Mouse (Mus musculus): ENCODE data around the gene Jmjd1c.

Gene Jmjd1c

DNA sequence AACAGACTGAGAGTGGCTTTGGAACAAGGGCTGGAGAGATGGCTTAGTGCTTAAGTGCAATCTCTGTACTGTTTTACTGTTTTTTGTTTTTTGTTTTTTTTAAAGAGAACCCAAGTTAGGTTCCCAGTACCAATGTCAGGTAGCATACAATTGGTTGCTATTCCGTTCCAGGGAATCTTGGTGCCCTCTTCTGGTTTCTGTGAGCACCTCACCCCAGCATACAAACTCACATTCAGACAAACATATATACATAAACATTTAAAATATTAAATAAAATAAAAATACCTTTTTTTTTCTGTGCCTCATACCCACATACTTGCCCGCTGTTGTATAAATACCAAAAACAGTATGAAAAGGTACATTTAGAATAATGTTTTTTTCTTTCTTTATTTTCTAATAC lies 38.4 kb downstream of the Jmjd1c start:
- DNase-seq = no peak

GRCm38 (mm10) chr10:67137437-67137836 lies 41.5 kb downstream of the Jmjd1c start:
- DNase-seq = no peak

DNA sequence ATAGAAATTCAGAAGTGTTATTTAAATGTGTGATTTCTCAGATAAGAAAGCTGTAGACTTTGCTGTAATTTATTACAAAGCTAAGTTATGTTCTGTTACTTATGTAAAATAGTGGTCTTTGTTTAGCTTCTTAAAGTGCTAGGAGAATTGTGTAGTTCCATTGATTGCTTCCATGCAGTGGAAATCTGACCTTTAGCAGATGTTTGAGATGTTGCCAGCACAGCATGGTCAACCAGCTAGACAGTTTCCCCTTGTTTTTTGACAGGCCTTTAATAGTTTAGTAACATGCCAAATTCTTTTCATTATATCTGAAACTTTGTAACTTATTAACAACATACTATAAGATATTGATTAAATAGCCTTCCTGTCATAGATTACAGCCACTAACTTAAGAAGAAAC lies 47.7 kb downstream of the Jmjd1c start:
- DNase-seq = no peak

GRCm38 (mm10) chr10:67144269-67144668 lies 48.3 kb downstream of the Jmjd1c start:
- no peak for DNase-seq

GRCm38 (mm10) chr10:67145623-67146022 lies 49.7 kb downstream of the Jmjd1c start:
- no peak for DNase-seq

GRCm38 (mm10) chr10:67151766-67152165 lies 55.8 kb downstream of the Jmjd1c start:
- DNase-seq = no peak

DNA sequence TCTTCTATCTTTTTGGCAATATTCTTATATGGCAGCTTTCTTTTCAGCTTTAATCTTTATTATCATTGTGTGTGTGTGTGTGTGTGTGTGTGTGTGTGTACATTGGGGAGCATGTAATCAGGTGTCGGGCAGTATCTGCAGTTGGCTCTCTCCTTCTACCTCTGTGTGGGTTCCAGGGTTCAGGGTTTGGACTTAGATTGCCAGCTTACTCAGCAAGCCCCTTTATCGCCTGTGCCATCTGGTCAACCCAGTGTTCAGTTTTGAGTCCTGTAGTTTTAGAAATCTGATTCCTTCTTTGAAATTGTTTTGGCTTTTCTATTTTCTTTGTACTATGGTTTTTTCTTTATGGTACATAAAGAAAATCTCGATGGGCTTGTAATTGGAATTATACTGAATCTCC lies 58.7 kb downstream of the Jmjd1c start:
- DNase-seq = no peak

- no peak for DNase-seq
Measured at GRCm38 (mm10) chr10:67174049-67174448, 78.1 kb downstream of the Jmjd1c start.

DNA sequence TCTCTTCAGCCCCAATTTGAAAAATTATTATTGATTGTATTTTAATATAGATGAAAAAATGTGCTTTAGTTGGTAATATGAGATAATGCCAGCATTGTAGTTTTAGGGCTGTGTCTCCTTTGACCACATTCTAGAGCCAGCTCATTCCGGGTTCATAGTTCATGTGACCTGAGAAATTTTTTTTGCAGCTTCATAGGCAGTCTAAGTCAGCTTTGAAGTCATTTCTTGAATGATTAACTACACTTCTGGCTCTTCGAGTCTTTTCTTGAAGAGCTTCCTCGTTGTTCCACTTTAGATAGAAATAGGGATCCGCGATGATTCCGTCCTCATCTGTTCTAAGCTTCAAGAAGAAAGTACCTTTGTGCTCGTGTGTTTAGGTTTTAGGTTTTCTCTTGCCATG lies 80.1 kb downstream of the Jmjd1c start:
- no peak for DNase-seq

DNA sequence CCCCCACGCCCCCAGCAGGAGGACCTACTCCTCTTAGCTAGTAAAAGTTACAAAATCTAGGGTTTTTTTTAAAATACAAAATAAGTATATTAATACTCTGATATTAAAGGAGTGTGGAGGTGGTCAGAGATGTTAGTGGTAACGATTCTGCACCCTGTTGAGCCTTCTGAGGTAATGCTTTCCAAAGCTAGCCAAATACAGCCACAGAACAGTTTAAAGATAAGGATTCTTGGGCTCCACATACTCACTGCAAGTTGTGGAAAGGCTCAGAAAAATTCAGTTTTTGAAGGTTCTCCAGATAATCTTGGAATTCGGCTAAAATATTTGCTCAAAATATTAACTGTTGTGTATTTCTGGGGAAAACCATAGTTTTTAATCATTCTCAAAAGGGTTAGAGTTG lies 81.0 kb downstream of the Jmjd1c start:
- no peak for DNase-seq

DNA sequence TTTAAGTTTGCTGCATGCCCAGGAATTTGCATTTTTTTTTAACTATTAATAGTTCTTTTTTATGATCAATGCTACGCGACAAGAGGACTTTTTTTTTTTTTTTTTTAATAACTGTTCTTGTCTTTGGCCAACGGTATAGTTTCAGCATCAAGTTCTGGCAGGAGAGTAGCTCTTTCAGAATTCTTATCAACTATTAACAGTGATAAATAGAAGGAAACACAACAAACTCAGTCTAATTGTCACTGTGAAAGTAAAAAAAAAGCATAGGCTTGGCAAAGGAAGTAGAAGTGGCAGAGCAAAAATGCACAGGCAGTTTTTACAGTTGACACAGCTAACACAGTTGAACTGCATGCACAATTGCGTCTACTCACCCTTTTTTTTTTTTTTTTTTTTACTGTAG lies 81.5 kb downstream of the Jmjd1c start:
- DNase-seq = no peak

- no peak for DNase-seq
Measured at GRCm38 (mm10) chr10:67180021-67180420, 84.1 kb downstream of the Jmjd1c start.

DNA sequence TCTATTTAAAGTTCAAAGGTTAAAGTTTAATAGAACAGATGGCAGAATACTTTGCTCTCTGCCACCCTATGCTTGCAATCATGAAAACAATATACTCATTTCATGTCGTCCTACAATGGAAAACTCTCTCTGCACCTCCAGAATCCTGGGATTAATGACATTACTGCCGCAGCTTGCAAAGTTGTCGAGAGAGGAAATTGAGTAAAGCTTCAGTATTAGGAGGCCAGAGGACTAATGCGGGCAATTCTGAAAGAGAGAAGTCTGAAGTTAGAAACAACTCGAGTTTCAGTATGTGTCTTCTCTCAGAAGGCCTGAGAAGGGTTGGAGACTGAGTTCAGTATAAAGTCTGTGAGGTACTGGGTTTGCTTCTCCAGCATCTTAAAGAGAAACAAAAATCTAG lies 84.9 kb downstream of the Jmjd1c start:
- DNase-seq = no peak

- DNase-seq = no peak
Measured at GRCm38 (mm10) chr10:67182651-67183050, 86.7 kb downstream of the Jmjd1c start.

DNA sequence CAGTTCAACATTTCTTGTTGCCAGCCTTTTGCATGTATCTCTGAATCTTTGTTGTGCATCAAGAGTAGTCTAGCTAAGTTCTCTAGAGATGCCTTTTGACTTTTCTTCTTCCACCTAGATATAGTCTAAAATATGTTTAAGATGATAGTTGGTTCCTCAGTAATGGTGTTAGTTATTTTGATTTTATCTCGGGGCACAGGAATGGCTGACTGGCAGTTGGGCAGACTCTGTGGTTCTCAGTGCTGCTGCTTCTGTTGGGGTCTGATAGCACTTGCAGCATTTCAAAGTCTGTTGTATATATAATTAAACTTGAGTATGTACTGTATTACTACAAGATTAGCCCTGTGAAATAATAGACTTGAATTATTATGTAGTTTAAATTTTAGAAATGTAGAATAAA lies 87.2 kb downstream of the Jmjd1c start:
- DNase-seq = no peak

DNA sequence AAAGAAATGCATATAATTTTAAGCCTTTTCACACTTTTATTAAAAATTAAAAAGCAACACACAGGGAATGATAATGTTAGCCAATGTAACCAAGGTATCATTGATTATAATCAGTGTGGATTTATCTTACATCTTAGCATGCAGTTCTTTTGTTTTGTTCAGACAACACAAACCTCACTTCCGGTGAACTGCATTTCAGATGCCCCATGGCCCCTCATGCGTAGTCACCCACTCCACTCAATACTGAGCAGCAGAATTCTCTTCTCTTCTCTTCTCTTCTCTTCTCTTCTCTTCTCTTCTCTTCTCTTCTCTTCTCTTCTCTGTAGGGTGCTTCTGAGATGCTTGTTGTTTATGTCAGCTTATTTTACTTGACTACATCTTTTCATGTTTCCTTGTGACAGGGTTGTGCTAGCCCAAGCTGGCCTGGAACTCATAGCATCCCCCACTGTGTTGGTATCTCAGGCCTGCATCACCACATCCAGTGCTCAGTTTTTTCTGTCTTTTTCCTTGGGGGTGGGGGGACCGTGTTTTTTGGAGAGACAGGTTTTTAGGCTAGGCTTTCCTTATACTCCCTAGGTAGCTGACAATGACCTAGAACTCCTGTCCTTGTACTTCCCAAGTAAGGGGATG lies 88.6 kb downstream of the Jmjd1c start:
- no peak for DNase-seq

- peak; percentile 67 to 81 for DNase-seq
Measured at GRCm38 (mm10) chr10:67185491-67186081, 89.7 kb downstream of the Jmjd1c start.

DNA sequence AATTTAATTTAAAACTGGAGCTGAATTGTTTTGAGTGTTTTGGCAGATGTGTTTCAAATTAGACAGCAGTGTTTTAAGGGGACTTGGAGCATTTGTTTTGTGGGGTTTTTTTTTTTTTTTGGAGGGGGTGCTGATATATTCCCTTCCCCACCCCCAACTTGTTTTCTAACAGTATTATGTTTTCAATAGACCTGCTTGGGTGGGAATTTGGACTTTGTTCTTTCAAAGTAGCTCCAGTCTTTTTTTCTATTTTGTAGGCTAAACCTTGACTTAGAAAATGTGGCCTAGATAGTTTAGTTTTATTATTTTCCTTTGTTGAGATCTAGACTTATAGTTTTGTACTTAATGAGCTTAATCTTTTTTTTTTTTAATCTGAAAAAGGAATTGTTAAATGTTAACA lies 90.6 kb downstream of the Jmjd1c start:
- DNase-seq = no peak

- DNase-seq = no peak
Measured at GRCm38 (mm10) chr10:67187001-67187453, 91.1 kb downstream of the Jmjd1c start.

- no peak for DNase-seq
Measured at GRCm38 (mm10) chr10:67187952-67188351, 92.0 kb downstream of the Jmjd1c start.

GRCm38 (mm10) chr10:67189057-67189456 lies 93.1 kb downstream of the Jmjd1c start:
- DNase-seq = no peak

- DNase-seq = peak; percentile 56 to 58
Measured at GRCm38 (mm10) chr10:67190261-67190660, 94.3 kb downstream of the Jmjd1c start.

DNA sequence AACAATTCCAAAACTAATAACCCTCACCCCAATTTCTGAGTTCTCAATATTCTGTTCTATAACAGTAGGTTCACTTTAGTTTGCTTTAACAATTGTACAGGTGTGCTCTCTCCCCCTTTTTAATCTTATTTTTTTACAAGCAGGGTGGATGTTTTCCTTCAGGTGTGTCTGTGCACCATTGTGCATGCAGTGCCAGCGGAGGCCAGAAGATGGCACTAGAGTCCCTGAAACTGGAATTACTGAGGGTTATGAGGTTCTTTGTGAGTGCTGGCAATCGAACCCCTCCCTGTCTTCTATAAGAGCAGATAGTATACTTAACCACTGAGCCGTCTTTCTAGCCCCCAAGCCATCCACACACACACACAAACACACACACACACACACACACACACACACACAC lies 96.4 kb downstream of the Jmjd1c start:
- DNase-seq = no peak

DNA sequence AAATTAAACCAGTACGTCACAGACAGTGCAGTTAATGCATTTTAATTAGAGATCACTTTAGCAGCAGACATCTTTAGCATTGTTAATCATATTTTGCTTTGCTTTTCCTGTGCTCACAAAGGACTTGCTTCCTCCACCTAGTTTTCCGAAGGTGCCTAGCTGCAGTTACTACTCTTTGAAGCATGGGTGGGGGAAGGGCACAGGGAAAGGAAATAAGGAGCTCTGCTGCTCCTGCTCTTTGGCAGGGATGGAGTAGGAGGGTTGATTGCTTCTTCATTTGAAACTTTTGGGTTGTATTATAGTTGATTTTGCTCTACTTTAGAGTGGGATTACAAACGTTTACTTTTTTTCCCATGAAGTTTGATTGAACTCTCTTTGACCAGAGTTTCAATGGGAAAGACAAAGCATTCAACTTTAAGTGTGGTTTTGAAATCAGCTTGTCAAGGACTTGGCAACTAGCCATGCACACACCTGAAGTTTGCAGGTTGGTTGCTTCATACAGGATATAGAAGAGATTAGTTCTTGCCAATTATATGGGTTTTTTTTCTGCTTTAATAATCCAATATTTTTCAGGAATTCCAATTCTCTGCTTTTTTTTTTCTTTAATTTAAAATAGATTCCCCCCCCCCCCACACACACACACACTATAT lies 97.2 kb downstream of the Jmjd1c start:
- no peak for DNase-seq

All from cerebellum, postnatal 36 days (tissue).